7 mouse cellular contexts compared by ENCODE assay signal in genomic region chr1:21100726-21101125, GRCm38 (mm10).
"Had no signal": no experiment of that assay in that cellular context is flagged by ENCODE, and none has a peak within 500 bp of the region (broad histone marks: within the 10 kb centered on the region; RNA-seq: fewer than 3 reads in every experiment).

No protein-coding gene starts in this region.

- H3K9me3 ChIP-seq: limb, embryonic 10.5 days; limb, embryonic 13.5 days; liver, embryonic 15.5 days had no signal

- H3K9ac ChIP-seq: limb, embryonic 13.5 days; liver, embryonic 15.5 days had no signal

- H3K27ac ChIP-seq: layer of hippocampus, adult 2 months; limb, embryonic 10.5 days; limb, embryonic 13.5 days; stomach, postnatal 0 days had no signal

- H3K27me3 ChIP-seq: limb, embryonic 13.5 days; liver, embryonic 15.5 days had no signal

- DNase-seq: layer of hippocampus, adult 9-11 months had no signal

- H3K4me2 ChIP-seq: limb, embryonic 13.5 days; liver, embryonic 15.5 days; midbrain, embryonic 11.5 days had no signal

- H3K4me3 ChIP-seq: layer of hippocampus, adult 2 months; limb, embryonic 10.5 days; limb, embryonic 13.5 days; liver, embryonic 15.5 days had no signal

- H3K36me3 ChIP-seq: limb, embryonic 10.5 days; limb, embryonic 13.5 days; liver, embryonic 15.5 days had no signal
